Mouse (Mus musculus) embryonic fibroblast, embryonic 13.5 days (primary cell): ENCODE data around the gene Poc1b.

Experiments used
- CTCF ChIP-seq: IDR thresholded peaks from 2 replicates; pipeline ENCODE4 v1.5.1; 2011; ENCODE audit warnings: mild to moderate bottlenecking, control low read depth, low read length, moderate library complexity, borderline replicate concordance; ENCODE audit not compliant: insufficient read depth
- POLR2A ChIP-seq: IDR thresholded peaks from 2 replicates; pipeline ENCODE4 v1.6.1; 2011; ENCODE audit warnings: low read depth, mild to moderate bottlenecking, control low read depth, low read length, moderate library complexity

GRCm38 (mm10) chr10:99209146-99209800 lies 102.4 kb downstream of the Poc1b start:
- TF ChIP-seq CTCF (no peak), POLR2A (no peak)
